Mouse (Mus musculus) hindbrain, embryonic 16.5 days (tissue): ENCODE measurements around the gene Usp43. TPM values are rescaled to one million over a fixed set of nuclear protein-coding genes. Genes with fewer than 3 reads are reported as not detected.

ENCODE experiments used
- ATAC-seq: fragments of 200-750 bp; cut with Nextera tagmentation; 2 replicates; pipeline ENCODE4 v1.8.0; 2017; ENCODE audit warnings: moderate TSS enrichment, moderate library complexity
- H3K27ac ChIP-seq: fragments of 300-500 bp; sonication (generic); 2 replicates; pipeline ENCODE4 v1.5.1; 2014; ENCODE audit warnings: low read depth, mild to moderate bottlenecking, control low read depth, low read length, moderate library complexity
- H3K27me3 ChIP-seq: fragments of 300-500 bp; sonication (generic); replicated peaks from 2 replicates; pipeline ENCODE4 v1.6.1; 2014; ENCODE audit warnings: low read length; ENCODE audit not compliant: control insufficient read depth, insufficient read depth
- H3K36me3 ChIP-seq: fragments of 300-500 bp; sonication (generic); 2 replicates; pipeline ENCODE4 v1.6.1; 2014; ENCODE audit warnings: mild to moderate bottlenecking, low read length, moderate library complexity, mixed read lengths; ENCODE audit not compliant: control insufficient read depth, insufficient read depth
- H3K4me1 ChIP-seq: fragments of 300-500 bp; sonication (generic); 2 replicates; pipeline ENCODE4 v1.6.1; 2014; ENCODE audit warnings: low read depth, low read length; ENCODE audit not compliant: control insufficient read depth, insufficient read depth
- H3K4me2 ChIP-seq: fragments of 300-500 bp; sonication (generic); 2 replicates; pipeline ENCODE4 v1.6.1; 2014; ENCODE audit warnings: mild to moderate bottlenecking, low read length, control low read depth, moderate library complexity
- H3K4me3 ChIP-seq: fragments of 300-500 bp; sonication (generic); 2 replicates; pipeline ENCODE4 v1.5.1; 2014; ENCODE audit warnings: mild to moderate bottlenecking, low read length, control low read depth, moderate library complexity
- H3K9ac ChIP-seq: fragments of 300-500 bp; sonication (generic); 2 replicates; pipeline ENCODE4 v1.6.1; 2014; ENCODE audit warnings: low read depth, mild to moderate bottlenecking, control low read depth, low read length, moderate library complexity
- H3K9me3 ChIP-seq: fragments of 300-500 bp; sonication (generic); 2 replicates; pipeline ENCODE4 v1.6.1; 2014; ENCODE audit warnings: mild to moderate bottlenecking, low read length, moderate library complexity; ENCODE audit not compliant: control insufficient read depth
- WGBS: fragments of 180-500 bp; shearing (Covaris S2); extraction: QIAGEN DNeasy Blood & Tissue Kit; methylation state at CpG from one replicate; pipeline ENCODE4 v1.1.7; 2014; 5-methylcytosine and 5-hydroxymethylcytosine counted together
- polyA plus RNA-seq: library from polyadenylated mRNA; unstranded; fragments of >200 nt; fragmentation: Nextera tagmentation; extraction: Ambion mirVana; gene quantifications from 2 replicates; pipeline ENCODE4 v1.2.1, GENCODE M21; 2015

The Usp43 gene
- polyA plus RNA-seq, 1 experiment from 2014 or later: 0.64 TPM

GRCm38 (mm10) chr11:67831820-67832219 is 90.1 kb downstream of the Usp43 start:
- Histone ChIP-seq H3K4me3 (no peak overlapping the region), H3K36me3 (no peaks in the 10 kb centered on the region), H3K4me2 (no peak overlapping the region), H3K27ac (no peak overlapping the region), H3K9ac (no peak overlapping the region), H3K4me1 (no peaks in the 10 kb centered on the region), H3K27me3 (no peaks in the 10 kb centered on the region), H3K9me3 (no peaks in the 10 kb centered on the region)
- 79% methylated on average over 5 of the region's 5 CpGs for WGBS
- no peak for ATAC-seq

GRCm38 (mm10) chr11:67829530-67829929 is 92.4 kb downstream of the Usp43 start:
- no peak overlapping the region for H3K4me3 ChIP-seq
- no peaks in the 10 kb centered on the region for H3K36me3 ChIP-seq
- no peaks in the 10 kb centered on the region for H3K27me3 ChIP-seq
- H3K27ac ChIP-seq: no peak overlapping the region
- no peaks in the 10 kb centered on the region for H3K4me1 ChIP-seq
- no peak overlapping the region for H3K9ac ChIP-seq
- no peak for ATAC-seq
- H3K4me2 ChIP-seq: no peak overlapping the region
- WGBS: 77% methylated on average over 6 of the region's 6 CpGs
- H3K9me3 ChIP-seq: no peaks in the 10 kb centered on the region

- no peak for ATAC-seq
- H3K9me3 ChIP-seq: no peaks in the 10 kb centered on the region
- no peak overlapping the region for H3K9ac ChIP-seq
- H3K4me2 ChIP-seq: no peak overlapping the region
- no peak overlapping the region for H3K27ac ChIP-seq
- 46% methylated on average over 12 of the region's 12 CpGs for WGBS
- H3K4me3 ChIP-seq: no peak overlapping the region
- H3K27me3 ChIP-seq: no peaks in the 10 kb centered on the region
- H3K36me3 ChIP-seq: no peaks in the 10 kb centered on the region
- no peaks in the 10 kb centered on the region for H3K4me1 ChIP-seq
Measured at GRCm38 (mm10) chr11:67828360-67829059, 93.4 kb downstream of the Usp43 start.

- H3K4me3 ChIP-seq: no peak overlapping the region
- WGBS: 82% methylated on average over 6 of the region's 6 CpGs
- H3K4me2 ChIP-seq: no peak overlapping the region
- H3K27ac ChIP-seq: no peak overlapping the region
- H3K27me3 ChIP-seq: no peaks in the 10 kb centered on the region
- peaks cover 6% of the 10 kb centered on the region for H3K4me1 ChIP-seq
- no peaks in the 10 kb centered on the region for H3K9me3 ChIP-seq
- no peak for ATAC-seq
- H3K9ac ChIP-seq: no peak overlapping the region
- H3K36me3 ChIP-seq: no peaks in the 10 kb centered on the region
Measured at GRCm38 (mm10) chr11:67821560-67821959, 100.4 kb downstream of the Usp43 start.

- Histone ChIP-seq H3K4me3 (no peak overlapping the region), H3K4me1 (peaks cover 6% of the 10 kb centered on the region), H3K27me3 (no peaks in the 10 kb centered on the region), H3K27ac (no peak overlapping the region), H3K9me3 (no peaks in the 10 kb centered on the region), H3K36me3 (no peaks in the 10 kb centered on the region), H3K9ac (no peak overlapping the region), H3K4me2 (no peak overlapping the region)
- WGBS: 25% methylated on average over 4 of the region's 4 CpGs
- ATAC-seq: no peak
Measured at GRCm38 (mm10) chr11:67820221-67820620, 101.7 kb downstream of the Usp43 start.

- Histone ChIP-seq H3K9ac (peak overlapping the region; percentile 57; the same call in 1 of the 2 replicates), H3K36me3 (no peaks in the 10 kb centered on the region), H3K27ac (no peak overlapping the region), H3K4me1 (peaks cover 6% of the 10 kb centered on the region), H3K4me3 (no peak overlapping the region), H3K27me3 (no peaks in the 10 kb centered on the region), H3K9me3 (no peaks in the 10 kb centered on the region), H3K4me2 (peak overlapping the region; percentile 55)
- WGBS: 15% methylated on average over 5 of the region's 5 CpGs
- peak; percentile 48; the same call in 1 of the 2 replicates for ATAC-seq
Measured at GRCm38 (mm10) chr11:67819604-67820003, 102.3 kb downstream of the Usp43 start.

GRCm38 (mm10) chr11:67811535-67811934 is 110.4 kb downstream of the Usp43 start:
- Histone ChIP-seq H3K36me3 (no peaks in the 10 kb centered on the region), H3K9me3 (no peaks in the 10 kb centered on the region), H3K4me2 (no peak overlapping the region), H3K27me3 (no peaks in the 10 kb centered on the region), H3K4me3 (no peak overlapping the region), H3K9ac (no peak overlapping the region), H3K27ac (no peak overlapping the region), H3K4me1 (no peaks in the 10 kb centered on the region)
- WGBS: 81% methylated on average over 6 of the region's 6 CpGs
- no peak for ATAC-seq

- Histone ChIP-seq H3K27ac (no peak overlapping the region), H3K36me3 (no peaks in the 10 kb centered on the region), H3K4me1 (no peaks in the 10 kb centered on the region), H3K9ac (no peak overlapping the region), H3K4me3 (no peak overlapping the region), H3K9me3 (no peaks in the 10 kb centered on the region), H3K27me3 (no peaks in the 10 kb centered on the region), H3K4me2 (no peak overlapping the region)
- ATAC-seq: no peak
- WGBS: 72% methylated on average over 5 of the region's 5 CpGs
Measured at GRCm38 (mm10) chr11:67808051-67808450, 113.9 kb downstream of the Usp43 start.

- ATAC-seq: no peak
- no peak overlapping the region for H3K9ac ChIP-seq
- no peak overlapping the region for H3K27ac ChIP-seq
- H3K36me3 ChIP-seq: no peaks in the 10 kb centered on the region
- H3K4me2 ChIP-seq: no peak overlapping the region
- H3K4me1 ChIP-seq: no peaks in the 10 kb centered on the region
- no peaks in the 10 kb centered on the region for H3K27me3 ChIP-seq
- 88% methylated on average over 11 of the region's 11 CpGs for WGBS
- no peak overlapping the region for H3K4me3 ChIP-seq
- no peaks in the 10 kb centered on the region for H3K9me3 ChIP-seq
Measured at GRCm38 (mm10) chr11:67806832-67807597, 114.9 kb downstream of the Usp43 start.
